Mouse (Mus musculus) kidney, adult 2 months (tissue): ENCODE measurements around the gene Il13.

ENCODE experiments used
- CTCF ChIP-seq: fragments of 200-500 bp; conservative IDR thresholded peaks from 2 replicates; pipeline ENCODE4 v1.5.1; 2011; ENCODE audit warnings: low read depth, mild to moderate bottlenecking, control low read depth, low read length, moderate library complexity, mixed read lengths; ENCODE audit not compliant: insufficient read depth, insufficient read length
- POLR2A ChIP-seq: fragments of 200-500 bp; IDR thresholded peaks from one replicate; pipeline ENCODE4 v1.6.1; 2011; ENCODE audit warnings: low read depth, low read length, control low read depth

- TF ChIP-seq CTCF = no peak
- no peak for TF ChIP-seq POLR2A
Measured at GRCm38 (mm10) chr11:53616748-53617558, 17.5 kb downstream of the Il13 start.
